Mouse (Mus musculus): ENCODE measurements around the gene Pcmt1.

Pcmt1 gene

DNA sequence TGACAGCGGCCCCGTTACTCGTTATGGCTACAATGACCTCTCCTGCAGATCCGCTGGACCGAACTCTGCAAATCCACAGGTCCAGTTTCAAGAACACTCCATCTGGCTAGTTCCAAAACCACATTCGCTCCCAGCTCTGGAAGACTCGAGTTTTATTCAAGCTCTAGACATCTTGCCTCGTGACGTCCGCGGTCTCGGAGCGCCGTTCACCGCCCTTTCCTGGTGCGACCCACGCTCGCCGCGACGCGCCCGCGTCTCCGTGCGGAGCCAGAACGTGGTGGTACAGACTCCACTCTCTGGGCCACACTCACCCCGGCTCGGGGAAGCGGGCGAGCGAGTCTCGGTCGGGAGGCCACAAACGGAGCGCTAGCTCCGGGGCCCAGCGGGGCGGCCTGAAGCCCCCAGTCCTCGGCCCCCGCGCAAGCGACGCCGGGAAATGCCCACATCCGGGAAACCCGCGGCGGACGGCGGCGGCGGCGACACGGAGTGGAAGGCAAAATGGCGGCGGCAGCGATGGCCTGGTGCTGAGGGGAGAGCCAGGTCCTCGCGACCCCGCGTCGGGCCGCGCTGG is at the start of gene Pcmt1, which contains the start of gene Lats1:
Gene Pcmt1 (minus strand): TSS at position 406 of the 571 bp plus-strand sequence.
Gene Lats1 (plus strand): TSS at position 484 of the 571 bp plus-strand sequence.
- DNase-seq (ENCODE audit: extremely low spot score, low spot score) = peak; percentile 94

DNA sequence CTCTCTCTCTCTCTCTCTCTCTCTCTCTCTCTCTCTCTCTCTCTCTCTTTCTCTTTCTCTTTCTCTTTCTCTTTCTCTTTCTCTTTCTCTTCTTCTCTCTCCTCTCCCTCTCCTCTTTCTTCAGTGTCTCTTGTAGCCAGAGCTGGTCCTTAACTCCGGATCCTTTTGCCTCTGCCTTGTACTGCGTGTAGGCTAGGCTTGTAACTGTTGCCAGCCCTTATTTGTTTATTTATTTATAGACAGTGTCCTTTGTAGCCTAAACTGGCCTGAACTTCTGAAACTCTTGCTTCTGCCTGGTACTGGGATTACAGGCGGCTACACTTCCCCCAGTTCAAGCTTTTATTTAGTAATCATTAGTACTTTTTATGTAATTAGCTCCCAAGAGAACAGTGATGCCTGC is 46.1 kb upstream of the Pcmt1 start:
- DNase-seq (ENCODE audit: extremely low spot score, low spot score) = no peak

DNA sequence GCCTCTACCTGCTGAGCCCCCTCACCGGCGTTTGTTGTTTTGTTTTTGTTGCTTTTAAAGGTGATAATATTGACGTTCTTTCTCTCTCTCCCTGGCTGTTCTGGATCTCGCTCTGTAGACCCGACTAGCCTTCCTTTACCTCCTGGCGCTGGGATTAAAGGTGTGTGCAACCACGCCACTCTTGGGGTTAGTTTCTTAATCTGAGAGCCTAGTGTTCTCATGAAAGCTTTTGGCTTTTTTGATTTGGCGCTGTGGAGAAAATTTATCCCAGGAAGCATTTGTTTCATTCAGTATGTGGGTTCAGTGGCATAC is 45.5 kb upstream of the Pcmt1 start:
- DNase-seq (ENCODE audit: extremely low spot score, low spot score) = no peak

DNA sequence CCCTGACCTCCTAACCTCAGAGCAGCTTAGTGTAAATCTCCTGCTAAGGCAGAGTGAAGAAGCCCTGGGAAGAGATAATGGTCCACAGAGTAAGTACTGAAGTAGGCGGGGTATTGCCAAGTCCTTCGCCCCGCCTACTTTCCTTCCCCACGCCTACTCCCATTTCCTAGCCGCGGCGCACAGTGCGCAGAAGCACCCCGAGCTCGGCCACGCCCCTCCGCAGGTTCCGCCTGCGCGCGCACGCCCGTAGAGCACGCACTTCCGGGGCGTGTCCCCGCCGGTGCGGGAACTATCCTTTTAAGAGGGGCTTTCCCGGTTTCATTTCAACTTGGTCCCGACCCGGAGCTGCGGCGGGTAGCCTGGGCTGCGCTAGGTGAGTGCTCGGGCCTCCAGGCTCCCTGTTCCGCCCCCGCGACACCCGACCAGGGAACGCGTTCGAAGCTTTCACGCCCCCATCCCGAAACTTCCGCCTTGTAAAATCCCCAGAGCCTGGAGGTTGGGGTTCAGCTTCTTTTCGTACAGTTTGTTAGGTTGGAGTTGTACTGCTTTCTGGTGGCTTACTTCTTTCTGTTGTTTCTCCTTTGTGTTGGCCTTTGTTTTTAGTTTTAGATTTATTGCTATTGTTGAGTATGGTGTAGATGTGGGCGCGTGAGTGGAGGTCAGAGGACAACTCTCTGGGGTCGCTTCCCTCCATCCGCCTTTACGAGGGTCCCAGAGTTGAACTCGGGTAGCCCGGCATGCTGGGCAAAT is 45.0 kb upstream of the Pcmt1 start, which contains the start of gene Katna1:
Gene Katna1 (plus strand): TSS at position 250 of the 750 bp plus-strand sequence.
- peak; percentile 95 for DNase-seq (ENCODE audit: extremely low spot score, low spot score)

DNA sequence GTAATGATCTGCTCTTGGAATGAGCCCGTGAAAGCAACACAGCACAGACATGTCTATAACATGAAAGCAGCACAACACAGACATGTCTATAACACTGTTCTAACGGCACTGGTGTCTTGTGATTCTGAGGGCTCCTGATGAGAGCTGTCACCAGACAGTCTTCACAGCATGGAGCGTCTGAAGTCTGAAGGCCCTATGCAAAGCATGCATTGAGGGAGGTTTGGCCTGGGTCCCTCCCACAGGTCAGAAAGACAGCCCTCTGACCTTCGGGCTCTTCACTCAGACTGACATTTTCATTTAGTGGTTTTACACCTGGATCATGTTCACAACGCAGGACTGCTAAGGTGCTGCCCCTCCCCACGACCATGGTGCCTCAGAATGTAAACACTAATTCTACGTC is 34.1 kb upstream of the Pcmt1 start:
- no peak for DNase-seq (ENCODE audit: extremely low spot score, low spot score)

DNA sequence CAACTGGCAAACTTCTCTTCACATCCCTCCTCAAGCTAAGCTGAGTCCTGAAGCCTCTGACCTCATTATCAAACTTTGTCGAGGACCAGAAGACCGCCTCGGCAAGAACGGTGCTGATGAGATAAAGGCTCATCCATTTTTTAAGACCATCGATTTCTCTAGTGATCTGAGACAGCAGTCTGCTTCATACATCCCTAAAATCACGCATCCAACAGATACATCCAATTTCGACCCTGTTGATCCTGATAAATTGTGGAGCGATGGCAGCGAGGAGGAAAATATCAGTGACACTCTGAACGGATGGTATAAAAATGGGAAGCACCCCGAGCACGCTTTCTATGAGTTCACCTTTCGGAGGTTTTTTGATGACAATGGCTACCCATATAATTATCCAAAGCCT is 31.6 kb upstream of the Pcmt1 start:
- DNase-seq (ENCODE audit: extremely low spot score, low spot score) = no peak

DNA sequence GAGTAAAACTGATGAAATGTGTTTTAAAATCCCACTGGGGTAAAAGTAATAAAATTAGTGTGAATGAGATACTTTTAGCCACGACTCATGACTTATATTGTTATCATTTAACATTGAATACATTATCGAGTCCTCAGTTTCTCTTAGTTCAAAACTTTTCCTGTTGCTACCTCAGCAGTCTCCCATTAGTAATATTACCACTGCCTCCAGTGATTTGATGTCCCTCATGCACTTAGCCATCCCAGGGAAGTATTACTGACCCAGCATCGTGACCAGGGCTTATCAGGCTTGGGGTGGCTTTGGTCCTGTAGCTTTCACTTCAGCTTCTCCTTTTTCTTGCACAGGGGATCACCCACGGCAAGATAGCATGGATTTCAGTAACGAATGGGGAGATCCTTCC is 29.2 kb upstream of the Pcmt1 start:
- no peak for DNase-seq (ENCODE audit: extremely low spot score, low spot score)

DNA sequence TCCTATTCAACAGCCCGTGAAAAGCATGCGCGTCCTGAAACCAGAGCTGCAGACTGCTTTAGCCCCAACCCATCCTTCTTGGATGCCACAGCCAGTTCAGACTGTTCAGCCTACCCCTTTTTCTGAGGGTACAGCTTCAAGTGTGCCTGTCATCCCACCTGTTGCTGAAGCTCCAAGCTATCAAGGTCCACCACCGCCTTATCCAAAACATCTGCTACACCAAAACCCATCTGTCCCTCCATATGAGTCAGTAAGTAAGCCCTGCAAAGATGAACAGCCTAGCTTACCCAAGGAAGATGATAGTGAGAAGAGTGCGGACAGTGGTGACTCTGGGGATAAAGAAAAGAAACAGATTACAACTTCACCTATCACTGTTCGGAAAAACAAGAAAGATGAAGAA is 21.6 kb upstream of the Pcmt1 start:
- no peak for DNase-seq (ENCODE audit: extremely low spot score, low spot score)

DNA sequence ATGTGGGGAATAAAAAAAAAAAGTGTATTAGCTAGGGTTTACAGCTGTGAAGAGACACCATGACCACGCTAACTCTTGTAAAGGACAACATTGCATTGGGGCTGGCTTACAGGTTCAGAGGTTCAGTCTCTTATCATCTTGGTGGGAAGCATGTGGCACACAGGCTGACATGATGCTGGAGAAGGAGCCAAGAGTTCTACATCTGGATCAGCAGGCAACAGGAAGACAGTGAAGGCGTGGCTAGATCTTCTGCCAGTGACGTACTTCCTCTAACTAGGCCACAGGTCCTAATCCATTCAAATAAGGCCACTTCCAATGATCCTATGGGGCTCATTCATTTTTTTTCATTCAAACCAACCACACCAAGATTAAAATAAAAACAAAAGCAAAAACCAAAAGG is 19.2 kb upstream of the Pcmt1 start:
- DNase-seq (ENCODE audit: extremely low spot score, low spot score) = no peak

DNA sequence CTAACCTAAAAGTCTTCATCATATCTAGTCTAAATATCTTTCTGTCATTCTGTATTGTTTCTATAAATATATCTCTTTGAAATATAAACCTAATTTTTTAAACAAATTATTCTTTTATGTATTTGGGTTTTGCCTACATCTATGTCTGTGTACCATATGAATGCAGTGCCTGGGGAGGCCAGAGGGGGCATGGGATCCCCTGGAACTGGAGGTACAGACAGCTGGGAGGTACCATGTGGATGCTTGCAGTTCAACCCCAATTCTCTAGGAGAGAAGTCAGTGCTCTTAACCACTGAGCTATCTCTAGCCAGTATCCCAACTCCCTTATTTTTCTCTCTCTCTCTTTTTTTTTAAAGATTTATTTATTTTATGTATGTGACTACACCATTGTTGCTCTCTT is 14.3 kb upstream of the Pcmt1 start:
- DNase-seq (ENCODE audit: extremely low spot score, low spot score) = no peak

DNA sequence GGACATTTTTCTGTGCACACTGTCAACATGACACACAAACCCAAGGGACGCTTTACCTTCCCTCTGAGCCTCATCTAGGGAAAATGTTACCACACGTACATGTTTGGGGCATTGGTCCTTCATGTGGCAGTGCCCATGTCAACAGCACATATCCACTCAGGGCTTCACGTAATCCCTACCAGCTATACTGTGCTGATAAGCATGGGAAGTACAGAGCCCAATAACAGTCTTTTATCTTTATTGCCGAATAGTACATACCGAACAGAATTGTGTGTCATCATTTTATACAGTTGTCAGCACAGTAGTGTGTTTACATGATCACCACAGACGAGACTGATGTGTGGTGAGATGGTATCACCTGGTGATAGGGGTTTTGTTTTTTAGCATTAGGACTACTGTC is 6.0 kb upstream of the Pcmt1 start:
- DNase-seq (ENCODE audit: extremely low spot score, low spot score) = no peak

DNA sequence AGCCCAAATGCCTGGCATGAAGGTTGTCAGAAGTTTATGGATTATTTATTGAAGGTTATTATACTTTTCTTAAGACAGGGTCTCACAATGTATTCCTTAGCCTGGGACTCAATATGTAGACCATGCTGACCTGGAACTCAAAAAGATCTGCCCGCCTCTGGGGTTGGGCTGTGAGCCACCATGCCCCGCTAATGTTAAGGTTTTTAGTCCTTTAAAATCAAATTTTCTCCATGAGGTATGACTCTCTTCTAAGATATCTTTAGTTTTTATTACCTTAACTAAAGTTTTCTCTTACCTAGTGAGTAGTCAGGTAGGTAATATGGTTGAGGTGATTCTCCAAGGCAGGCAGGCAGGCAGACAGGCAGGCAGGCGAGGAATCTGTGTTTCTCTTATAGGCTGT is 1.3 kb upstream of the Pcmt1 start:
- no peak for DNase-seq (ENCODE audit: extremely low spot score, low spot score)

DNA sequence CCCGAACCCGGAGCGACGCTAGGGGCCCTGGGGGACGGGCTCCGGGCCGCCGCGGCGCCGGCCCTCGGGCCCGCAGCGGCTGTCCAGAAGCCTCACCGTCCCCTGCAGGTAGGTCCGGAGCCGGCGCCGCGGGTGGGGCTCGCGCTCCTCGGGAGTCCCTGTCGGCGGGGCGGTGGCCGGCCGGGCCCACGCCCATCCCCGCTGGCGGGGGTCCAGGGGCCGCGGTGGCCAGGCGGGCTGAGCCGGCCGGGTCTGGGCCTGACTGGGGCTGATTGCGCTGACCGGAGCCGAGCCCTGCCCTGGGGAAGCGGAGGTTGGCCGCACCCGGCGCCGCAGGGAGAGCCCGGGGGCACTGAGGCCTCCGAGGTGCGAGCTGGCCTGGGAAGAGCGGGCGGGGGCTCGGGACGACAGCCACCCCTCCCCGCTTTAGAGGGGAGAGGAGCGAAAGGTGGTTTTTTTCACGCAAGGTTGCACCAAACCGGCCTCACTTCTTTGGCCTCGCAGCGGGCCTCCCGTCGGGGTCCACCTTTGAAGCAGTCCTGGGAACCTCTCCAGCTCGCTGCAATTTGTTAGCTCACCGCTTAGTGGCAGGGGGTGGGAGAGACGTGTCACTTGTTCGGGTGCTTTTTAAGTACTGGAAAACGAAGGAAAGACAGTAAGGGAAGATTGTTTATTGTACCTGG is 548 bp upstream of the Pcmt1 start:
- peak; percentile 83 for DNase-seq (ENCODE audit: extremely low spot score, low spot score)

DNA sequence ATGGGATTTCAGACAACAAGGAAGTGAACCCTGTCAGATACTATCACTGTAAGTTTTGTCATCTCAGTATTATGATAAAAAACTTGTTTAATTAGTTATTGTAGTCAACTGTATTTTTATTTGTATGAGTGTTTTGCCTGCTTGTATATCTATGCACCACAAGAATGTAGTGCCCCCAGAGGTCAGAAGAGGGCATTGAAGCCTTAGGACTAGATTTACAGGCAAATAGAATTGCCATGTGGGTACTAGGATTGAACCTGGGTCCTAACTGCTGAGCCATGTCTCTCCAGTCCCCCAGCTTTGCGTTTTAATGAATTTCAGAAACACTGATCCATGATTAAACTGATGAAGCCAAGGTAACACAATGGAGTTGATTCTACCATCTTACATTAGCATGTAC is 7.3 kb downstream of the Pcmt1 start:
- no peak for DNase-seq (ENCODE audit: extremely low spot score, low spot score)

DNA sequence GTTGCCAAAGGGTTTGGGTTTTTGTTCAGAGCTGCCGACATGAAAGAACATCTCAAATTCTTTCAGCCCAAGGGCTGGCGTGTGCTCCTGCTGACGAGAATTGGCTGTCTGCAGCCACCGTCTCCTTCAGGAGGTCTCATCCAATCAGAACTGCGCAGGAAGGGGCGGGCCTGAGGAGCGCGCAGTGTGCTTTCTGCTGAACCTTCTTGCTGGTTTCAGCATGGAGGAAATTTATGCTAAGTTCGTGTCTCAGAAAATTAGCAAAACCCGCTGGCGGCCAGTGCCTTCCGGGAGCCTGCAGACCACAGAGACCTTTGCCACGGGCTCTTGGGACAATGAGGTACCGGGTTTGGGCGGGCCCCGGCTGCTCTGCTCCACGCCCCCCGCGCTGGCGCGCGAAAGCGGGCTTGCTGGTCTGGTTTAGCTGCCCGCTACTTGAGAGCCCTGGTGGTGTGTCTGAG is 13.6 kb downstream of the Pcmt1 start, which contains the start of gene Nup43:
Gene Nup43 (plus strand): TSS at position 162 of the 461 bp plus-strand sequence.
- DNase-seq (ENCODE audit: extremely low spot score, low spot score) = peak; percentile 87

DNA sequence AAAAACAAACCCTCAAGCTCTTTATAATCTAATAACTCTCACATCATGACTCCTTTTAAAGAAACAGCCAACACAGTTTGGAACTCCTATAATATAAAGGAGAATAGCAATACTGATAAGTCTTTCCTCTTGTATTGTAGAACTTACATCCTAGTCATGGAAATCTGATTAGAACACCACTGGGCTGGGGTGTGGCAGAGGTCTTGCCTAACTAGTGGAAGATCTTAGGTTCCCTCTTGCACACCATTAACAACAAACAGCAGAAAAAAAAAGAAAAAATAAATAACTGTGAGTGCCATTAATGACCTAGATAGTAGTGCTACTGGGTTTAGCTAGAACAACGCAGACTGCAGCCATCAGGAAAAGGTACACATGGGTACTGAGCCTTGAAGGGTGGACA is 16.0 kb downstream of the Pcmt1 start:
- DNase-seq (ENCODE audit: extremely low spot score, low spot score) = no peak

DNA sequence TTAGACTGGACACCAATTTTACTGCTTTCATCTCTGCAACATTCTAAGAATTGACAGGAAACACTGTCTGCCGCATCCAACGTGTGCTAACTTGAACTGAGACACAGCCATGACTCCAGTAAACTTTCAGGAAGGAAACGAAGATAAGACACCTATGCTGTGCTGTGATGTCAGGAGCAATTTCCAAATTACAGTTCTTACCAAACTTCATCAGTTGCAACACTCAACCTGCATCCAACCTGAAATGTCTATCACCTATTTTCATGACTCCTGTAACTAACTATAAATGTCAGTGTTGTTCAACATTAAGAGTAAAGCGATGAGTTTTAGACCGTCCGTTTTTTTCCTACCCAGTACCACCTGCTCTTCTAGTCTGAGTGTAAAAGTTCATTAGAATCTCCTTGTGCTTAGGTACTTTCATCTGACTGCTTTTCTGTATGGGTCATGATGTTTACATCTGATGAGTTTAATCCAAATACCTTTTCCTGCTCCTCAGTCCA is 16.9 kb downstream of the Pcmt1 start:
- no peak for DNase-seq (ENCODE audit: extremely low spot score, low spot score)

DNA sequence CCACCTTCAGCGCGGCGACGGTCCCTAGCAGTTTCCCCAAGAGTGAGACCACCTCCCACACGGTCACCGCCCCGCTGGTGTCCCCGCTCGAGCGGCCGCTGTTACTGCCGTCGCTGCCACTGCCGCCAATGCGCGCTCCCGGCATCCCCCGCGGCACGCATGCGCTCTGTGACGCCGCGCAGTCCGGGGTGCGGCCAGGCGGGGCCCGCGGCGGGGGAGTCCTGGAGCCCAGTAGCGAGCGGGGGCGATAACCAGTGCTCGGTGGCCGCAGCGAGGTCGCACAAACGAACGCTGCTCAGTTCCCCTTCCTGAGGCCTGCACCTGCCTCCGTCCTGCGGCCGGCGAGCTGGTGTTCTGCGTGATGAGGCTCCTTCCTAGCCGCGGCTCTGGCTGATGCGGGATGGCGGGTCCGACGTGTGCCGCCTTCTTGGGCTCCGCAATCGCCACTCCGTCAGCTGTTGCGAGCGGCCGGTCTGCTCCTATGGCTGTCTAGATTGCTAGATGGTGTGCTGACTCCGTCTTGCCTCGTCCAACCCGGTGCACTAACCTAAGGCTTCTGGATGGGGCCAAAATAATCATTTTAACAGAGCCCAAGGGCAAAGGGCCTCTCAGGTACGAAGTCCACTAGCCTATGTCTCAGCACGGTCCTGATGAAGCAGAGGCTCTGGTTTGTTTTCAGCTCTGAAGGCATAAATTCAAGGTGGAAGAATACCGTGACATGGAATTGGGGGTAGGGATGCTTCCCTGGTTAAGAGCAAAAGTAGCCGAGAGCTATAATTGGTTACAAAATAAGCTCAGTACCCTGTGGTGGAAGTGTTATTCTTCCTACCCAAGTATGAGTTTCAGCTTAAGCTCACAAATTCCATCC is 17.5 kb downstream of the Pcmt1 start:
- peak; percentile 90 for DNase-seq (ENCODE audit: extremely low spot score, low spot score)

DNA sequence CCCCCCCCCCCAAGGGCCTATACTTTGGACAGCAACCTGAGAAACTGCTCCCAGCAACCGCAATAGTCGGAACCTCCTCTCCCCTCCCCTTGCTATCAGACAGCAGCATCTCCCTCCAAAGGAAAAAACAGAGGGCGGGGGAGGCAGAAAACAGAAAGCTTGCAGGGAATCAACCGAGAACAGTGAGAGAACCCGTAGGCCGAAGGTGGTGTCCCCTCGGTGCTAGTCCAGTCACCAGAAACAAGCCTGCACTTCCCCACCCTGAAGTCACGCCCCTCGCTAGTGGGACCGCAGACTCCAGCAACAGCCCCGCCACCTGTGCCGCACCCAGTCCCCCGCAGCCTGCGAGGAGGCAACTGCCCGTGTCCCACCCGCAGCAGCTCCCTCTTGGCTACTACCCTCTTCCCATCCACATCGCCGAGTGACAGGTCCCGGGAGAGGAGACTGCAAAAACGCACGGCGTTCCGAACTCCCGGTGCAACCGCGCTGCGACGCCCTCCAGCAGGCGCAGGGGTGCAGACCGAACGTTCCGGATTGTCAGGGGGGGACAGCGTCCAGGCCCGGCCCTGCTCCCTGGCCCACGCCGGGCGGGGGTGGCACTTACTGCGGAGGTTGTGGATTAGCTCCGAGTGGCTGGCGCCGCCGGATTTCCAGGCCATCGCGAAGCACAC is 18.3 kb downstream of the Pcmt1 start:
- no peak for DNase-seq (ENCODE audit: extremely low spot score, low spot score)

DNA sequence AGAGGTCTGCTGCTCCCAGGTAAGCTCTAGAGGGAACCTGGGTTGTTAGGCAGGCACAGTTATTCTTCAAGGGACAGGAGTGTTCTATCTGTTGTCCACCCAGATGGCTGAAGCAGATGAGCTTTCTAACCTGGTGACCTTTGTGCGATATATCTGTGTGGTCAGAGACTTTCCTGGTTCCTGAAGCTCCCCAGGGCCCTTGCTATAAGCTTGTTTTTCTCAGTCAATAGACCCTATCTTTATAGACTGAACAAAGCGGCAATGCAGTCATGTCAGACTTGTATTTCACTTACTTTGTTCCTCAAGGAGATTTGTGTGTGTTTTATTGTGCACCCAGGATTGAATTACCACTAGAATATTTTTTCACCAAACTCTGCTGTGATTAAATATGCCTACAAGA is 29.9 kb downstream of the Pcmt1 start:
- no peak for DNase-seq (ENCODE audit: extremely low spot score, low spot score)

DNA sequence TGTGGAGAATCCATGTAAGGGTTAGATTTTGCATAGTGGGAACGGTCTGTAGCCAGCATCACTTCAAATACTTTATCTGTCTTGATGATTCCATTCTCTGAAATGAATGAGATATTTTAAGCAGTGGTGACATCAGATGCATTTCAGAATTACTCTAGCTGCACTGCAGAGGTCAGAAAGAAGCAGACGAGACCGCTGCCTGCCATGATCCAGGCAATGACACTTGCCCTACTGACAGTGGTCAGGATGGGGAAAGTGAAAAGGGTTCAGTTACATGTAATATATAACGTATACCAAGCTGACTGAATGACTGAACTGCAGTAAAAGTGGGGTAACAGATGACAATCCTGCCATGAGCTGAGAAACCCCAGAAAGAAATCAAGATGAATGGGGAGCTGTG is 31.9 kb downstream of the Pcmt1 start:
- DNase-seq (ENCODE audit: extremely low spot score, low spot score) = no peak

All from neural tube, embryonic 10.5 days (tissue).